Mouse (Mus musculus) heart, postnatal 25 days (tissue): ENCODE data around the gene Smok3b. TPM values are rescaled to one million over a fixed set of nuclear protein-coding genes. Genes with fewer than 3 reads are reported as not detected.

Source experiments
- DNase-seq: peaks from one replicate; pipeline ENCODE4 v3.0.0; 2022; ENCODE audit warnings: low spot score
- intact Hi-C: fragments of 180-260 bp; cut with DNase I; formaldehyde crosslinking; loops from one replicate; pipeline ENCODE4 v1.15.1; 2025
- total RNA-seq, 2 experiments: library from RNA; stranded (reverse); gene quantifications; 2 replicates each; pipeline ENCODE4 v1.2.3; 2021

The Smok3b gene
- total RNA-seq, 2 experiments from 2014 or later, result not detected

GRCm38 (mm10) chr5:138084507-138084906, 63.3 kb downstream of the Smok3b start:
- intact Hi-C loops, result no loop called here
- no peak for DNase-seq

GRCm38 (mm10) chr5:138084996-138085395, 63.8 kb downstream of the Smok3b start, which contains the start of gene Zkscan1:
Zkscan1 (plus strand) TSS chr5:138085084.
- intact Hi-C loops, result loop anchor here (5.0 kb wide), 1 partner anchor 67 kb away; no protein-coding TSS in a partner anchor
- DNase-seq, result peak; percentile 61

DNA sequence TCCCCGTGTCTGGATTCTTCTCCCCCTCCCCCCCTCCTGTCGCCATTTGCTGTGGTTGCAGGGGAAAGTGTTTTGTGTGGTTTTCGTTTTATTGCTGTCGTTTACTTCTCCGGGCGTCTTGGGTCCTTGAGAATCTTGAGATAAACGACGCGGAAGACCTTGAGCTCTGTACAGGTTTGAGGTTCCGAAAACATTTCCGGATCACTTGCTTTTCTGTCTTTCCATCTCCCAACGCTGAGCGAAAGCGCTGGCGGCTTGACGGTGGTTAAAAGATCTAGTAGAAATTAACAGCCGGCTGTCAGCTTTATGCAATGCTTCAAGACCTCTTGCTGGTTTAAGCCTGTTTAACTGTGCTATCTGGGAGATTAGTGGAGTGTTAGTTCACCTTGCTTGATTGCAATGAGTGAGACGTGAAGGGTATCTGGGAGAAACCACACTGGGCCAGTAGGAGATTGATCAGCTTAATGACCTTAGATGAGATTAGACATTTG, 64.2 kb downstream of the Smok3b start:
- DNase-seq, result no peak
- intact Hi-C loops, result loop anchor here (5.0 kb wide), 1 partner anchor 67 kb away; no protein-coding TSS in a partner anchor

DNA sequence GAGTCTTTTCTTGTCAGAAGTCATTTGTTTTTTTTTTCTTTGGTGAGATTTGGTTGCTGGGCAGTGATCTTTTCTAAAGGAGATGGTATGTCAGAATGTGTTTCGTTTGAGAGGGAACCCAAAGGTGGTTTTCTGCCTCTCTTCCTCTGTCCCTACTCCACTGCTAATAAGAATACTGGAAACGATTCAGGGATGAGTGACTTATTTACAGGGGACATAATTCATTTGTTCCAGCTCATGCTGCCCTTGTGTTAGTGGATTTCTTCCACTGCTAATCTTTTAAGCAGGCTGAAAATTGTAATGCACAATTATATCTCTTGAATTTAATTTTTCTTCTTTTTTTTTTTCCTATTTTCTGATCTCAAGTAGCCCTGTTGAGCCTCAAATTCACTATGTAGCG, 65.6 kb downstream of the Smok3b start:
- intact Hi-C loops, result loop anchor here (5.0 kb wide), 1 partner anchor 65 kb away; no protein-coding TSS in a partner anchor
- no peak for DNase-seq

DNA sequence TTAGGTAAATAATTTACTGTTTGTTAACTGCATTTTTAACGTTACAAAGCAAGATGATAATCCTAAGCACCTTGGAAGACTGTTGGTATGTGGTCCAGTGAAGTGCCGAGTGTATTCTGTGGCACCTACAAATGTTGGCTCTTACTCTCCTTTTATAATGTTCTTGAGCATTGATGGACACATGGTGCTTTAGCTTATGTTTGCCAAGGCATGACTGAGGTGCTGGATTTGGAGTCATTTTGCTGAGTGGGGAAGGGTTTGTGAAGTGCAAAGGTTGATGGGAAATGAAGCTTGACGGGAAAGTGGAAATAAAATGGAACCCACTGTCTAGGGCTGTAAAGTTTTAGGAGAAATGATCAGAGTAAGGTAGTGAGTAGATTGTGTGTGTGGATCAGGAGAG, 67.1 kb downstream of the Smok3b start:
- DNase-seq, result no peak
- intact Hi-C loops, result loop anchor here (2.0 to 5.0 kb wide), 2 partner anchors 26 to 64 kb away; no protein-coding TSS in a partner anchor

DNA sequence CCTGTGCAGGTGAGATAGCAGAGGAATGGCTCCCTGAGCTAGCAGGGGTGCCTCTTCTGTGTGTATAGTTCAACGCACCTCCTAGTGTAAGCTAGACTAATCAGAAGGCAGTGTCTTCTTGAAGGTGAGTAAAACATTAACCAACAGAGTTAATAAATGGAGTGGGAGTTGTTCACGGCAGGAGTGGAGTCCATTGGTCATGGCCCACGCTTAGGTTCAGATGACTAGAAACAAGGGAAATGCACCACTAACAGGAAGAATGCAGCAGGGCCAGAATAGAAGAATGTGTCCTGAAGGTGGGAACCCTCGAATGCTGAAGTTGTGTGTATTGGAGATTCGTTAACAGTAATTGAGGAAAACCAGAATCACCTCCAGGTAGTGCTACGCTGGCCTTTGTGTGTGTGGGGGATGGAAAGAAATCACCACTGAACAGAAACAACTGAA, 67.9 kb downstream of the Smok3b start:
- intact Hi-C loops, result loop anchor here (2.0 to 5.0 kb wide), 2 partner anchors 26 to 63 kb away; no protein-coding TSS in a partner anchor

DNA sequence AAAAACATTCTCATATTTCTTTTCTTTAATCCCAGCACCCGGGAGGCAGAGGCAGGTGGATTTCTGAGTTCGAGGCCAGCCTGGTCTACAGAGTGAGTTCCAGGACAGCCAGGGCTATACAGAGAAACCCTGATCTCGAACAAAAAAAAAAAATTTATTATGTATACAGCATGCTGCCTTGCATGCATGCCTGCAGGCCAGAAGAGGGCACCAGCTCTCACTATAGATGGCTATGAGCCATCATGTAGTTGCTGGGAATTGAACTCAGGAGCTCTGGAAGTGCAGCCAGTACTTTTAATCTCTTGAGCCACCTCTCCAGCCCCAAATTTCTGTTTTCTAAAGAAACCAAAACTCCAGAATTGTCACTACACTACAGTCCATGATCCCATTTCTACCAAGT, 69.0 kb downstream of the Smok3b start:
- no peak for DNase-seq
- intact Hi-C loops, result no loop called here

More for the DNA sequence above, 67.9 kb downstream of the Smok3b start:
- no peak for DNase-seq

- intact Hi-C loops, result no loop called here
- DNase-seq, result no peak
Observed at GRCm38 (mm10) chr5:138090737-138091136, 69.5 kb downstream of the Smok3b start.

GRCm38 (mm10) chr5:138092771-138093170, 71.5 kb downstream of the Smok3b start:
- intact Hi-C loops, result no loop called here

GRCm38 (mm10) chr5:138094474-138094873, 73.2 kb downstream of the Smok3b start:
- no peak for DNase-seq
- intact Hi-C loops, result no loop called here

More at GRCm38 (mm10) chr5:138092771-138093170, 71.5 kb downstream of the Smok3b start:
- no peak for DNase-seq

Other genes with a start within 250 kb of the Smok3b start
- 10 to 100 TPM; 11.1 to 13.4 TPM for gene Ppp1r35, start 242.6 kb upstream of the Smok3b start, total RNA-seq
- 10 to 100 TPM; 20.6 to 29.3 TPM for gene Mepce, start 233.8 kb upstream of the Smok3b start, total RNA-seq
- gene Zcwpw1, start 233.6 kb upstream of the Smok3b start, total RNA-seq, result under 1 TPM; 0.57 to 0.89 TPM
- 1 to 10 TPM; 1.7 to 1.9 TPM for gene Pilra, start 185.1 kb upstream of the Smok3b start, total RNA-seq
- under 1 TPM; 0.61 to 0.83 TPM for gene Pilrb1, start 163.3 kb upstream of the Smok3b start, total RNA-seq
- under 1 TPM in 1 of 2 experiments, not detected in 1; 0.81 TPM for gene Pilrb2, start 149.6 kb upstream of the Smok3b start, total RNA-seq
- gene Cyp3a13, start 99.8 kb upstream of the Smok3b start, total RNA-seq, result under 1 TPM; 0.17 to 0.31 TPM
- under 1 TPM; 0.26 to 0.42 TPM for gene Gjc3, start 58.3 kb upstream of the Smok3b start, total RNA-seq
- not detected for gene Azgp1, start 39.9 kb upstream of the Smok3b start, total RNA-seq
- gene Smok3a, start 168 bp upstream of the Smok3b start, total RNA-seq, result not detected
- gene Smok3c, start 31.8 kb downstream of the Smok3b start, total RNA-seq, result not detected
- 10 to 100 TPM; 14.3 to 16.2 TPM for gene Zkscan1, start 63.7 kb downstream of the Smok3b start, total RNA-seq
- 10 to 100 TPM; 10.5 to 13.2 TPM for gene Zscan21, start 95.5 kb downstream of the Smok3b start, total RNA-seq
- 10 to 100 TPM in 1 of 2 experiments, 1 to 10 TPM in 1; 9.6 to 11.0 TPM for gene Zfp113, start 134.3 kb downstream of the Smok3b start, total RNA-seq
- gene Cops6, start 139.6 kb downstream of the Smok3b start, total RNA-seq, result 100 to 1,000 TPM; 124 to 126 TPM
- 1 to 10 TPM; 8.9 to 9.3 TPM for gene Ap4m1, start 150.6 kb downstream of the Smok3b start, total RNA-seq
- 10 to 100 TPM; 11.2 to 11.9 TPM for gene Mcm7, start 151.0 kb downstream of the Smok3b start, total RNA-seq
- 10 to 100 TPM; 29.9 to 32.9 TPM for gene Taf6, start 166.0 kb downstream of the Smok3b start, total RNA-seq
- gene Cnpy4, start 166.1 kb downstream of the Smok3b start, total RNA-seq, result 1 to 10 TPM; 5.9 to 7.1 TPM
- gene Mblac1, start 172.9 kb downstream of the Smok3b start, total RNA-seq, result 1 to 10 TPM; 2.6 to 2.8 TPM
- gene Nxpe5, start 204.5 kb downstream of the Smok3b start, total RNA-seq, result 1 to 10 TPM in 1 of 2 experiments, under 1 TPM in 1; 0.96 to 1.2 TPM
- gene Lamtor4, start 234.1 kb downstream of the Smok3b start, total RNA-seq, result 10 to 100 TPM; 55.3 to 61.0 TPM
- gene BC037034, start 242.6 kb downstream of the Smok3b start, total RNA-seq, result 1 to 10 TPM; 3.1 to 3.8 TPM